In the genomic region with DNA sequence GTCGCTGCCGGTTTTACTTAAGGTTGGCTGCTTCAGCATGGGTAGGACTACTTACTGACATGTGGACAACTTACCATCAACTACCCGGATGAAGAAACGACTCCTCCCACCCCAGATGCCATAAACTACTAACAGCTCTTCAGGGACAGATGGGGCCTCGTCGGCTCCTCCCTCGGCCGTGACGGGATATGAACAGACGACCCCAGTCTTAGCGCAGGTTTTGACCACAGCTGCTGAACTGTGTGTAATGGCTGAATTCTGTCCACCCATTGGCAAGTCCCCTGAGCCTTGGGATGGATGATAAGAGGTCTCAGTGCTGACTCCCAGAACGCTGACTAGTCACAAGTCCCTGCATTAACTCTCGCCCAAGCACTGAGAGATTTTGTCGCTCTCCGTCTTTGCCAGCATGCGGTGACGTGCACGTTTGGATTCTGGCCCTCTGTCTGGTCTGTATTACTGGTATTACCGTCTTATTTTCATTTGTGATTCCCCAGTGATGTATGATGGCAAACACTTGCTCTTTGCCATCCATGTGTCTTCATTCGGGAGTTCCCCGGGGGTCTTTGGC, we compare ENCODE assay signal across 26 mouse cellular contexts. TPM values are rescaled to one million over a fixed set of nuclear protein-coding genes. Genes with fewer than 3 reads are reported as not detected.
DNase-seq lines count a peak whose midpoint lies in the region; ATAC-seq and TF ChIP-seq lines count a peak whose summit lies in the region.
"Had no signal": no experiment of that assay in that cellular context is flagged by ENCODE, and none has a peak within 500 bp of the region (broad histone marks: within the 10 kb centered on the region; RNA-seq: fewer than 3 reads in every experiment).

No protein-coding gene starts in this region.

- TF ChIP-seq CTCF in hindbrain, postnatal 0 days (IDR thresholded peaks at IDR 0.05; ENCODE audit: low read depth) = no peak

- H3K4me1 ChIP-seq in heart, embryonic 12.5 days (replicated peaks) = peaks cover 11% of the 10 kb centered on the region
- peaks cover 5% of the 10 kb centered on the region; the same call in 1 of the 2 replicates for H3K4me1 ChIP-seq in hindbrain, postnatal 0 days (ENCODE audit: insufficient read depth, low read length)

- H3K36me3 ChIP-seq in heart, embryonic 12.5 days = no peaks in the 10 kb centered on the region
- H3K36me3 ChIP-seq in hindbrain, postnatal 0 days (ENCODE audit: insufficient read depth, low read length) = no peaks in the 10 kb centered on the region
- H3K36me3 ChIP-seq: forebrain, embryonic 10.5 days; hindbrain, embryonic 13.5 days; midbrain, embryonic 10.5 days had no signal

- no peaks in the 10 kb centered on the region; the same call in 1 of the 2 replicates for H3K27me3 ChIP-seq in heart, embryonic 12.5 days (replicated peaks)
- H3K27me3 ChIP-seq in hindbrain, postnatal 0 days (ENCODE audit: insufficient read depth, low read length) = no peaks in the 10 kb centered on the region
- H3K27me3 ChIP-seq: hindbrain, embryonic 13.5 days had no signal

- H3K4me3 ChIP-seq in heart, embryonic 12.5 days = no peak overlapping the region
- no peak overlapping the region for H3K4me3 ChIP-seq in hindbrain, postnatal 0 days (ENCODE audit: low read length)
- H3K4me3 ChIP-seq: forebrain, embryonic 10.5 days; hindbrain, embryonic 13.5 days; left cerebral cortex, adult 2 months; midbrain, embryonic 10.5 days; myocyte had no signal

- no peak overlapping the region for H3K4me2 ChIP-seq in heart, embryonic 12.5 days
- H3K4me2 ChIP-seq in hindbrain, postnatal 0 days (ENCODE audit: low read depth, low read length) = no peak overlapping the region
- H3K4me2 ChIP-seq: hindbrain, embryonic 13.5 days; liver, embryonic 11.5 days had no signal

- WGBS in heart, embryonic 12.5 days = 82% methylated on average over 21 of the region's 21 CpGs
- WGBS in hindbrain, postnatal 0 days = 69% methylated on average over 21 of the region's 21 CpGs

- DNase-seq in cerebellum, postnatal 10 days = peak; percentile 28 to 36
- no peak for DNase-seq in cerebellum, adult 8-10 months
- DNase-seq in heart, adult 8-10 months (ENCODE audit: low spot score) = peak; percentile 39
- DNase-seq in lung, postnatal 10 days = peak; percentile 41
- no peak for DNase-seq in lung, postnatal 25 days (ENCODE audit: low spot score)
- DNase-seq in heart, postnatal 4 days = peak; percentile 58
- DNase-seq in hindbrain, postnatal 0 days (ENCODE audit: low spot score) = no peak
- DNase-seq: adrenal gland, adult 8-10 months; cerebellum, adult 2 months; forebrain, postnatal 0 days; kidney, adult 2 months; layer of hippocampus, adult 9-11 months; liver, postnatal 0 days; thymus, adult 2 months had no signal

- no peak for ATAC-seq in heart, embryonic 12.5 days (ENCODE audit: insufficient number of reproducible peaks, low FRiP score)
- ATAC-seq in hindbrain, postnatal 0 days = no peak
- ATAC-seq: activated CD4-positive, CD25-positive, alpha-beta regulatory T cell, adult 4 months; forebrain, postnatal 0 days; liver, postnatal 0 days; midbrain, embryonic 16.5 days had no signal

- no peak overlapping the region for H3K27ac ChIP-seq in heart, embryonic 12.5 days (ENCODE audit: poor library complexity, severe bottlenecking)
- no peak overlapping the region for H3K27ac ChIP-seq in hindbrain, postnatal 0 days
- H3K27ac ChIP-seq: forebrain, embryonic 10.5 days; hindbrain, embryonic 13.5 days; kidney, postnatal 0 days; left cerebral cortex, adult 2 months; macrophage; midbrain, embryonic 10.5 days; stomach, postnatal 0 days had no signal

- no peak overlapping the region for H3K9ac ChIP-seq in heart, embryonic 12.5 days
- no peak overlapping the region for H3K9ac ChIP-seq in hindbrain, postnatal 0 days (replicated peaks; ENCODE audit: low read length)
- H3K9ac ChIP-seq: forebrain, postnatal 0 days; hindbrain, embryonic 13.5 days; liver, postnatal 0 days had no signal

- peaks cover 8% of the 10 kb centered on the region for H3K9me3 ChIP-seq in heart, embryonic 12.5 days (replicated peaks)
- H3K9me3 ChIP-seq in hindbrain, postnatal 0 days (ENCODE audit: low read length) = no peaks in the 10 kb centered on the region
- H3K9me3 ChIP-seq: hindbrain, embryonic 13.5 days had no signal

RNA-seq across cellular contexts. Expression of gene Pi16, which starts 7.3 kb away (rescaled TPM):
- 10 to 100 TPM; 17.9 to 22.9 (median 21.4) TPM for total RNA-seq in heart, adult 8-10 months (2022)
- 4.0 and 4.5 TPM in 2 replicates for polyA plus RNA-seq in heart, embryonic 12.5 days (2016; fragmentation: Nextera tagmentation; extraction: Ambion mirVana)
- total RNA-seq in heart, postnatal 4 days (2021) = 10 to 100 TPM in 1 of 2 experiments, 1 to 10 TPM in 1; 8.8 to 10.2 TPM
- total RNA-seq in hindbrain, postnatal 0 days (2014; rRNA removed) = 2.3 and 2.8 TPM in 2 replicates
- polyA plus RNA-seq in hindbrain, postnatal 0 days (2015; fragmentation: Nextera tagmentation; extraction: Ambion mirVana) = 1.7 and 2.3 TPM in 2 replicates

RNA-seq across cellular contexts. Expression of gene Mtch1, which starts 37.6 kb away (rescaled TPM):
- total RNA-seq in heart, adult 8-10 months (2022) = 100 to 1,000 TPM; 196 to 220 (median 210) TPM
- polyA plus RNA-seq in heart, embryonic 12.5 days (2016; fragmentation: Nextera tagmentation; extraction: Ambion mirVana) = 317 and 330 TPM in 2 replicates
- 100 to 1,000 TPM; 358 to 374 TPM for total RNA-seq in heart, postnatal 4 days (2021)
- total RNA-seq in hindbrain, postnatal 0 days (2014; rRNA removed) = 622 and 633 TPM in 2 replicates
- 464 and 500 TPM in 2 replicates for polyA plus RNA-seq in hindbrain, postnatal 0 days (2015; fragmentation: Nextera tagmentation; extraction: Ambion mirVana)

RNA-seq across cellular contexts. Expression of gene BC004004, which starts 41.6 kb away (rescaled TPM):
- total RNA-seq in heart, adult 8-10 months (2022) = 100 to 1,000 TPM; 294 to 476 (median 372) TPM
- polyA plus RNA-seq in heart, embryonic 12.5 days (2016; fragmentation: Nextera tagmentation; extraction: Ambion mirVana) = 80.0 and 87.6 TPM in 2 replicates
- 100 to 1,000 TPM; 158 to 161 TPM for total RNA-seq in heart, postnatal 4 days (2021)
- total RNA-seq in hindbrain, postnatal 0 days (2014; rRNA removed) = 181 and 262 TPM in 2 replicates
- 139 and 145 TPM in 2 replicates for polyA plus RNA-seq in hindbrain, postnatal 0 days (2015; fragmentation: Nextera tagmentation; extraction: Ambion mirVana)

RNA-seq across cellular contexts. Expression of gene Ppil1, which starts 46.2 kb away (rescaled TPM):
- 10 to 100 TPM; 36.5 to 43.8 (median 37.3) TPM for total RNA-seq in heart, adult 8-10 months (2022)
- polyA plus RNA-seq in heart, embryonic 12.5 days (2016; fragmentation: Nextera tagmentation; extraction: Ambion mirVana) = 101 and 112 TPM in 2 replicates
- total RNA-seq in heart, postnatal 4 days (2021) = 10 to 100 TPM; 39.5 to 39.6 TPM
- 72.6 and 81.4 TPM in 2 replicates for total RNA-seq in hindbrain, postnatal 0 days (2014; rRNA removed)
- 84.3 and 87.7 TPM in 2 replicates for polyA plus RNA-seq in hindbrain, postnatal 0 days (2015; fragmentation: Nextera tagmentation; extraction: Ambion mirVana)

RNA-seq across cellular contexts. Expression of gene Fgd2, which starts 50.6 kb away (rescaled TPM):
- 1 to 10 TPM in 3 of 4 experiments, under 1 TPM in 1; 0.75 to 3.6 (median 1.5) TPM for total RNA-seq in heart, adult 8-10 months (2022)
- polyA plus RNA-seq in heart, embryonic 12.5 days (2016; fragmentation: Nextera tagmentation; extraction: Ambion mirVana) = 2.0 and 2.1 TPM in 2 replicates
- 1 to 10 TPM; 2.1 to 2.8 TPM for total RNA-seq in heart, postnatal 4 days (2021)
- total RNA-seq in hindbrain, postnatal 0 days (2014; rRNA removed) = 14.7 and 19.1 TPM in 2 replicates
- 10.3 and 10.9 TPM in 2 replicates for polyA plus RNA-seq in hindbrain, postnatal 0 days (2015; fragmentation: Nextera tagmentation; extraction: Ambion mirVana)

Comparison
In these comparisons a context has a peak if more than half of its experiments do, and no peak if none do; other contexts are left out.
1. DNase-seq: peak in cerebellum, postnatal 10 days (2 of 2), heart, adult 8-10 months (single experiment), lung, postnatal 10 days (single experiment) and heart, postnatal 4 days (single experiment); none in cerebellum, adult 8-10 months (single experiment), lung, postnatal 25 days (single experiment) and hindbrain, postnatal 0 days (single experiment).